Mouse (Mus musculus) cerebellum, adult 11 months (tissue): ENCODE data around the gene Psma4.

Source experiments
- DNase-seq: peaks from one replicate; pipeline ENCODE4 v3.0.0; 2022

The Psma4 gene

DNA sequence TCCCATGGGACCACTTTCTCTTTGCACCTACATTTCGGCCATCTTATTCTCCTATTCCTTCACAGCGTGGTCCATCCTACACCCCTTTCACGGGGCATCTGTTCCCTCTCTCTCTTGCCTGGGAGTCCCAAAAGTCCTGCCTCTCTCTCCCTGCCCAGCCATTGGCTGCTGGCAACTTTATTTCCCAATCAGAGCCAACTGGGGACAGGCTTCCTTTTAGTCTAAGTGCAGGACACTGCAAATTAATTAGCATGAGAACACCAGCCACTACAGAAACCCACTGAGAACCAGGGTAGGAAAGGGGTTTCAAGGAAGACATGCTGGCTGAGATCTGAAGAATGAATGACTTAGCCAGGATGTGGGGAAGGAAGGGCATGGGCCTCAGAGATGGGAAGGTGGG is 43.8 kb downstream of the Psma4 start:
- no peak for DNase-seq

DNA sequence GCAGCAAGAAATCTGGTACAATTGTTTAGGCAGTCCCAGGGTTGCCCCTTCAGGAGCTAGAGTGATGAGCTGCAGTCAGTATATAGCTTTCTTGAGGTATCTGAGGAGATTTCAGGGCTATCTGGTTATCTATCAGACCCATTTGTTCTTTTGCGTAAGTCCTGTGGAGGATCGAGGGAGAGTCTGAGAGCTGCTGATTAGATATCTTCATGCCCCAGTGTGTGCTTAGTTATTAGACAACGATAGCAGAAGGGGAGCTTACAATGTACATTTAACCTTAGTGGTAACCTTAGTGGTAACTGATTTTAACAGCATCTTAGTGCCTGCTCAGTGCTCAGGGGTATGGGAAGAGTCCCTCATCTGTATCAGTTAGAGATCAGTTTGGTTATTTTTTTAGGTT is 45.1 kb downstream of the Psma4 start:
- no peak for DNase-seq

DNA sequence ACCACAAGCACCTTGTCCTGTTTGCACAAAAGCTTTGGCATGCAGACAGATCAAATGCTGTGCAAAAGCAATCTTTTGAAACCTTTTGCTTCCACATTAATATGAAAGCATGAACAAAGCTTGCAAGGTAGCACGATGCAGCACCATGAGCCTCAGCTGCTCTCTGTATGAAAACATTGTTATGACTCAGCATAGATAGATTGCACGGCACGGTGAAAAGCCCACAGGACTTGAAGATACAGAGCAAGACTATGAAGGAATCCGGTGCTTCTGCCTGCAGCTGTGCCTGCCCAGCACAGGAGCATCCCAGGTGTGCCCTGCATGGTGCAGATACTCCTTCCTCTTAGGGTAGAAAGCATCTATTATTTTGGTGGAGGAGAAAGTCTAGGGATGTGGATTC is 53.0 kb downstream of the Psma4 start:
- no peak for DNase-seq
